Mouse (Mus musculus) kidney, adult 2 months (tissue): ENCODE measurements around the gene Map3k20.

ENCODE experiments used
- CTCF ChIP-seq: fragments of 200-500 bp; conservative IDR thresholded peaks from 2 replicates; pipeline ENCODE4 v1.5.1; 2011; ENCODE audit warnings: low read depth, mild to moderate bottlenecking, control low read depth, low read length, moderate library complexity, mixed read lengths; ENCODE audit not compliant: insufficient read depth, insufficient read length
- POLR2A ChIP-seq: fragments of 200-500 bp; IDR thresholded peaks from one replicate; pipeline ENCODE4 v1.6.1; 2011; ENCODE audit warnings: low read depth, low read length, control low read depth

GRCm38 (mm10) chr2:72242910-72243675 lies 42.3 kb upstream of the Map3k20 start:
- TF ChIP-seq CTCF (no peak), POLR2A (no peak)
